10 mouse cellular contexts compared by ENCODE assay signal in genomic region chr9:96704935-96705334, GRCm38 (mm10). TPM values are rescaled to one million over a fixed set of nuclear protein-coding genes. Genes with fewer than 3 reads are reported as not detected.
DNase-seq lines count a peak whose midpoint lies in the region; ATAC-seq and TF ChIP-seq lines count a peak whose summit lies in the region.
"Had no signal": no experiment of that assay in that cellular context is flagged by ENCODE, and none has a peak within 500 bp of the region (broad histone marks: within the 10 kb centered on the region; RNA-seq: fewer than 3 reads in every experiment).

No protein-coding gene starts in this region.

- H3K36me3 ChIP-seq in heart, embryonic 11.5 days (ENCODE audit: control insufficient read depth, insufficient read depth, low read length): peaks cover 4% of the 10 kb centered on the region

- 0 out of 2 replicates have a peak overlapping the region, but pooled peaks have one; percentile 68 for H3K9ac ChIP-seq in heart, embryonic 11.5 days (ENCODE audit: low read depth, low read length)

- H3K4me3 ChIP-seq in heart, embryonic 11.5 days (ENCODE audit: low read depth, low read length): no peak overlapping the region
- H3K4me3 ChIP-seq in left cerebral cortex, adult 2 months: no peak overlapping the region
- H3K4me3 ChIP-seq: midbrain, embryonic 13.5 days; stomach, embryonic 15.5 days had no signal

- WGBS in heart, embryonic 11.5 days (ENCODE audit: insufficient replicate concordance): 81% methylated on average over 9 of the region's 9 CpGs

- H3K27ac ChIP-seq in heart, embryonic 11.5 days (ENCODE audit: low read depth, low read length): peak overlapping the region; percentile 93
- H3K27ac ChIP-seq in left cerebral cortex, adult 2 months: peak overlapping the region; percentile 72; the same call in 1 of the 2 replicates

- peaks cover 21% of the 10 kb centered on the region for H3K4me1 ChIP-seq in heart, embryonic 11.5 days (ENCODE audit: control insufficient read depth, insufficient read depth, low read length)

- no peak overlapping the region for H3K4me2 ChIP-seq in heart, embryonic 11.5 days
- H3K4me2 ChIP-seq: midbrain, embryonic 13.5 days had no signal

- no peaks in the 10 kb centered on the region for H3K27me3 ChIP-seq in heart, embryonic 11.5 days (ENCODE audit: control insufficient read depth, insufficient read depth, low read length)
- H3K27me3 ChIP-seq: midbrain, embryonic 13.5 days; stomach, embryonic 15.5 days had no signal

- intact Hi-C loops in left cerebral cortex, adult 2 months (cut with DNase I): no loop called here
- intact Hi-C loops in left cerebral cortex, postnatal 4 days (cut with DNase I): no loop called here

- ATAC-seq in heart, embryonic 11.5 days (replicated peaks; ENCODE audit: insufficient number of reproducible peaks, low FRiP score, low TSS enrichment): no peak
- peak; percentile 67 for ATAC-seq in activated CD4-positive, CD25-positive, alpha-beta regulatory T cell, adult 4 months

- TF ChIP-seq CTCF in left cerebral cortex, adult 2 months (IDR thresholded peaks at IDR 0.05): no peak

- DNase-seq in heart, postnatal 4 days: no peak
- no peak for DNase-seq in left cerebral cortex, adult 2 months (ENCODE audit: extremely low spot score in 1 of 2, low spot score in 2 of 2)
- DNase-seq in left cerebral cortex, postnatal 4 days: no peak
- DNase-seq in naive thymus-derived CD4-positive, alpha-beta T cell, adult 2 months (ENCODE audit: low read depth): peak; percentile 57
- no peak for DNase-seq in retina, embryonic 14.5 days (ENCODE audit: low spot score)
- DNase-seq in spleen, postnatal 14 days (ENCODE audit: low spot score in 2 of 2): no peak

- H3K9me3 ChIP-seq in heart, embryonic 11.5 days (replicated peaks; ENCODE audit: control insufficient read depth, low read length): no peaks in the 10 kb centered on the region
- H3K9me3 ChIP-seq: midbrain, embryonic 13.5 days; stomach, embryonic 15.5 days had no signal

RNA-seq across cellular contexts. Expression of gene Zbtb38, which starts 47.7 kb away (rescaled TPM):
- polyA plus RNA-seq in heart, embryonic 11.5 days (2014; fragmentation: Nextera tagmentation; extraction: Ambion mirVana): 22.7 and 24.7 TPM in 2 replicates
- 10 to 100 TPM; 34.6 to 35.2 TPM for total RNA-seq in heart, postnatal 4 days (2021)
- total RNA-seq in left cerebral cortex, adult 2 months (2021): 10 to 100 TPM; 64.2 to 68.6 TPM
- 10 to 100 TPM; 65.6 to 66.3 TPM for total RNA-seq in left cerebral cortex, postnatal 4 days (2021)
- polyA plus RNA-seq in activated CD4-positive, CD25-positive, alpha-beta regulatory T cell, adult 4 months (2017; shearing (Covaris generic)): 10 to 100 TPM; 59.9 to 61.4 TPM
